Mouse (Mus musculus): ENCODE data around the gene Rnf6.

Rnf6 gene

DNA sequence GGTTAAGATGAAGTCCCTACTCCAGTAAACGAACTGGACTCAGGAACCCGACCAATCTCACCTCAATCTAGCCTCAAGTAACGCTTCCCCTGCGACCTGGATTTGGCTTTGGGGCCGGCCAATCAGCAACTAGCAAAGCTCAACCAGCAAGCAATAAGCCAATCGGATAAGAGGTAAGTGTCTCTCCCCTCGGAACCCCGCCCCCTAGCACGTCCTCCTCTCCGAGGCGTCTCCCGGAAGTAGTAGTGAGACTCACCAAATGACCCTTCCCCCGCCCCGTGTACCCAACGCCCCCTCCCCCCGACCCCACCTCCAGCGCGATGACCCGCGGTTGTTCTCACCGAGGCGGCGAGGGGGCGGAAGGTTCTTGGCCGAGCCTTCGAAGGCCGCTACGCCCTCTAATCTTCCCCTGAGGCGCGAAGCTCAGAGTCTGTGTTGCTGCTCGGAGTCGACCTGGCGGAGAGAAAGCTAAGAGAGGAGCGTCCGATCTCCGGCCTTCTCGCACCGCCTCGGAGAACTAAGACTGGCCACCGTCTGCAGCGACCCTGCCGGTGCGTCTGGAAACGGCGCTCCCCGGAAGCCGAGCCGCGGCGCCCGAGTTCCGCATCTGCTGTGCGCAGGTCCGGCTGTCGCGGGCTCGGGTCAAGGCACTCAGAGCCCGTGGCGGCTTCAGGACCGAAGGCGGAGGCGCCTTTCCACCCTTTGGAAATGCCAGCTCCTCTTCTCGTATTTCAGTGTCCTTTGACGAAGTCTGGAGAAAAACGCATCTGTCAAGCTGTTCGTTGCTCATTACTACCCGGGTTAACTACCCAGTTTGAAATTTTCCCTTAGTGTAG lies at the start of gene Rnf6:
Gene Rnf6, minus strand, starts transcription at position 677 of the 836 bp plus-strand sequence.
- peak; percentile 95 for DNase-seq (ENCODE audit: low spot score)

DNA sequence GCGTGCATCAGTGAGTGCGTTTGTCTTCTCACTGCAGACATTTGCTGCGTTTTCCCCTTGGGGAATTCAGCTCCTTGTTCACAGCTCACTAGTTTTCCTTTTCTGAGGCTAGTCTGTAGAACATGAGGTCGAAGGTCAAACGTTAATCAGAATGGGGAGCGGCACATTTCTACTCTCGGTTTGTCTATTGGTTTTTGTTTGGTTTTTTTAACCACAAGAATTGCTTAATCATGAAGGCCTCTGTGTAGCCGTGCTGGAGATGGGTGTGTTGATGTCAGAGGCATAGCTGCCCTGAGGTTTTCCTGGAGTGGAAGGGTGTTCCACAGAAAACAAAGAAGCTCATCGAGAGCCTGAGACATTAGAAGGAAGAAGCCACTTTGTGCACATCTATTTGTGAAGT lies 49.2 kb upstream of the Rnf6 start:
- no peak for DNase-seq (ENCODE audit: low spot score)

DNA sequence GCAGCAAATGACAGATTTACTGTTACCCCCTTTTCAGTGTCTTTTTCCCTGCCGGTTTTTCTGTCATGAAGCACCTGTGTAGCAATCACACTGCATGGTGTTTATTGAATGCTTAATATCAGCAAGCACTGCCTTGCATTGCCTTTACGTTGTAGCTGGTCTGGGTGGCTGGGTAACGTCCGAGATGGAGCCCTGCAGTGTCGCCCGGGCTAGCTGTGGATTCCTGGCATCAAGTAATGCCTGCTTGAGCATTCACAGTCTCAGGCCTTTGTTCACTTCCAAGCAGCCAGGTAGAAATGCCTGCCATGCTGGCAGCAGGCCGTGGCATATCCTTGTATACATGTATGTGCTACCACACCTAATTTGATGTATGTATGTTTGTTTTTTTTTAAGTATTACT lies 46.4 kb upstream of the Rnf6 start:
- DNase-seq (ENCODE audit: low spot score): no peak

DNA sequence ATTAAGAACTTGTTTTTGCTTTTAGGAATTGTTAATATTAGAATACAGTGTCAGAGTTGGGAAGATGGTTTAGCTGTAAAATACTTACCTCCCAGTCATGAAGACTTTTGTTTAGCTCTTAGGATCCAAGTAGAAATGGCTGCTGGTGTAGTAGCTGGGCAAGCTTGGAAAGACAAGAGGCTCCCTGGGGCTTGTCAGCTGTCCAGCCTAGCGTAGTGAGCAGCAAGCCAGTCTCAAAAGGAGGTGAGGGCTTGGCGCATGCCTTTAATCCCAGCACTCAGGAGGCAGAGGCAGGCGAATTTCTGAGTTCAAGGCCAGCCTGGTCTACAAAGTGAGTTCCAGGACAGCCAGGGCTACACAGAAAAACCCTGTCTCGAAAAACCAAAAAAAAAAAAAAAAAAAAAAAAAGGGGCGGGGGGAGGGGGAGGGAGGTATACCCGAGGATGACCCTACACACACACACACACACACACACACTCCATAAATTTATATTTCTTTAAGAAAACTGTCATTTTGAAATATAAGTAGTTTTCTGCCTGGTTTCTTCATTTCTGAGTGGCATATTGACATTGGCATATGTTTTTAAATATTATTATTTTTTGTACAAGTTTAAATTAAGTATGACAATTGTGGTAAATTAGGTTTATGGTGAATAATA lies 44.7 kb upstream of the Rnf6 start:
- no peak for DNase-seq (ENCODE audit: low spot score)

DNA sequence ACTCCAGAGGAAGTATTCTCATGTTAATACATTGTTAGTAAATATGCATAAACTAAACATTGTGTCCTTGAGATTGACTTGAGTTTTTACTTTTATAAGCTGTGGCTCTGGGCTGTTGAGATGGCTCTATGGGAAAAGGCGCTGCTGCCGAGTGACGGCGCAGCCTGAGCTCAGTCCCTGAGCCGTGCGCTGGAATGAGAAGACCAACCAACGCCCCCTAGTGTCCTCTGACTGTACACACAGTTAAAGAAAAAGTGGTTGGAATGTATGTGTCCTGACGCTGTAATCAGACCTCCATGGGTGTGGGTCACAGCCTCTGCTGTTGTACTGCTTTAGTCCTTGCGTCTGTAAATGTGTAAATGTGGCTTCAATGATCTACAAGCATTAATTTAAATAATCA lies 38.6 kb upstream of the Rnf6 start:
- no peak for DNase-seq (ENCODE audit: low spot score)

DNA sequence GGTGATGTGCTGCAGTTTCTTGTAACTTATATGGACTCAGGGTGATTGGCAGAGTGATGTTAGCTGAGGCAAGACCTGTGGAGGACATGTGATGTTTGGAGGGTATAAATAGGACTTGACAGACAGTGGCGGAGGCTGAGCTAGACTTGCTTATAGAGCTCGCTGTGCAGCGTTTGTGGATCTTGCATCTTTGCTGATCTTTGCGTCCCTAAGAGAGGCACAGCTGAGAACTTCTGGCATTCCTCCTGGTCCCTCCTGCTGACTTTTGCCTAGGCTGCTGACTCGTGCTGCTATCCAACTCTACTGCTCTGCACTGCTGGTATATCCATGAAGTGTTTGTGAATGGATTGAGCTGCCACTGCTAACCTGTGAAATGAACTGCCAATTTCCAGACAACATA lies 32.3 kb upstream of the Rnf6 start:
- DNase-seq (ENCODE audit: low spot score): no peak

DNA sequence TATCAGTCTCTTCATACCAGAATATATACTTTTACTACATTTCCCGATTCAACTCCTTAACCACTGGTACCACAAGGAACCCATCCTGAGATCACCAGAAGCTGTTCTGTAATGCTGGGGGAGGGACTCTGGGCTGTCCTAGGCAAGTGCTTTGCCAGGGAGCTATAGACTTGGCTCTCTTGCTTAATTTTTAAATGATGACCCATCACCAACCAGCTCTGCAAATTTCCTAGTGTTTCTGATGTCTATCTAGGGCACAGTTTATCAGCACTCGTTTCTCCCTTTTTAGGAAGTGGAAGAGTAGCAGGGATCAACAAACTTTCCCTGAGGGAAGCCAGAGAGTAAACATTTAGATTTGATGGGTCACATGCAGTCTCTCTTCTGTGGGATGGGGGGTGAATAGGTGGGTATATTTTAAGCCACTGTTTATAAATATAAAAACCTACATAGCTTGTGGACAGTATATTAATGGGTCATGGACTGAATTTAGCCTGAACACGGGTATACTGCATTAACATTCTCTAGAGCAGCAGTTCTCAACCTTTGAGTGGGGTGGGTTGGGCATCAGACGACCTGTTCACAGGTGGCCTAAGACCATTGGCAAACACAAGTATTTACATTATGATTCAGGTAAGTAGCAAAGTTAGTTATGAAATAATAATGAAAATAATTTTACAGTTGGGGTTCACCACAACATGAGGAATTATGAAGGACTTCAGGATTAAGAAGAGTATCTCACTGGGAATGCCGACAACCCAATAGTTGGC lies 30.5 kb upstream of the Rnf6 start:
- no peak for DNase-seq (ENCODE audit: low spot score)

DNA sequence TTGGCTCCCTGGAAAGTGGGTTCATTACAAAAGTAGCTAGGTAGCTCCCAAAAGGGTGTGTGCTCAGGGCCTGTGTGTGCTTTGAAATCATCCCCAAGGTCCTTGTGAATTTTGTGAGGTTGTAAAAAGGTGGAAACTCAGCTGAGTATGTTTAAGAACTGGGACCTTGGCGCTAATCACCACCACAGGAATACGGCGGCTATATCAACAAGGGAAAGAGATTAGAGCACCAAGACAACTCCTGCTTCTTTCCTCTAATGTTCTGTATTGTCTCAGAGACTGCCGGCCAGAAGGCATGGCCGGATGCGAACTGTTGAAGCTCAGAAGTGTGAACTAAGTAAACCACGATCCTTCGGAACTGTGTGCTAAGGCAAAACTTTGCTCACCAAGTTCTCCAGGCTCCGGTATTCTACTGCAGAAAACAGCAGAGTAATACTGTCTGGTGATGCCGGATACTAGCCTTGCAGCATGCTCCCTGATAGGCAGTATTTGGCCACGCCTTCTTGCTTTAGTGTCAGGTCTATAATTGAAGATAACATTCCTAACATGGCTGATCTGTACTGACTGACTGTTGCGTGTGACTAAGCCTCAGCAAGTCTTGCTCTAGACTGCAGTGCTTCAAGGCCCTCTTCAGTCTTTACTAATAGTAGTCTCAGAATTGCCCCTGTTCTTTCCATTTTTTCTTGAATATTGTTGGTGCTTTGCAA lies 29.2 kb upstream of the Rnf6 start:
- no peak for DNase-seq (ENCODE audit: low spot score)

DNA sequence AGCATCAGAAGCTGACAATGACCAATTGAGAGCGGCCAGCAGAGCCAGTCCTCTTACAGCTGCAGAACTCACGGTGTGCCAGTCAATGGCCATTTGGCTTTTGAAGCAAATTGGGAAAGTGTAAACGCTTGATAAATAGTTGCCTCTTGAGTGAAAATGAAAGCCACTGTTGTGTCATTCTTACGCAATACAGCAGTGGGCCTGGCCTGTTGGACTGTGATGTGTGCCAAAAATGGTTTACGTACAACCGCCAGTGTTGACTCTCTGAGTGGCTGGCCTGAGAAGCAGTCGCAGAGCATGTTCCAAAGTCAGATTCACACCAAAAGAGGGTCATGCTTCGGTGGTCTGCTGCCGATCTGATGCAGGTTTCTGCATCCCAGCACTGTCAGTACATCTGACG lies 27.4 kb upstream of the Rnf6 start:
- no peak for DNase-seq (ENCODE audit: low spot score)

DNA sequence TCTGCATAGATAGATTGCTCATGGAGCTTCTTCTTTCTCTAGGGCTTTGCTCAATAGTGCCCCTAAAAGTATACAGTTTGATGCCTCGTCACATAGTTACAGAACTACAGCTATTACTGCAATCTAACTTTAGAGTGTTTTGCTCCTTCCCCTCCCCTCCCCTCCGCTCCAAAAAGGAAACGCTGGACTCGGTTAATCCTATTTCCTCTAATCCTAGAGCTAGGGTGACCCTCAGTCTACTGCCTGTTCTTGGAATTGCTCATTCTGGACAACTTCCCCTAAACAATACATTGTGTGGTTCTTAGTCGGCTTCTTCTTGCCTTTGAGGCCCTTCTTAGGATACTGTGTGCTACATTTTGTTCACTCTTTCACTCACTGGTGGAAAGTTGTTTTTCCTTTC lies 26.4 kb upstream of the Rnf6 start:
- DNase-seq (ENCODE audit: low spot score): no peak

DNA sequence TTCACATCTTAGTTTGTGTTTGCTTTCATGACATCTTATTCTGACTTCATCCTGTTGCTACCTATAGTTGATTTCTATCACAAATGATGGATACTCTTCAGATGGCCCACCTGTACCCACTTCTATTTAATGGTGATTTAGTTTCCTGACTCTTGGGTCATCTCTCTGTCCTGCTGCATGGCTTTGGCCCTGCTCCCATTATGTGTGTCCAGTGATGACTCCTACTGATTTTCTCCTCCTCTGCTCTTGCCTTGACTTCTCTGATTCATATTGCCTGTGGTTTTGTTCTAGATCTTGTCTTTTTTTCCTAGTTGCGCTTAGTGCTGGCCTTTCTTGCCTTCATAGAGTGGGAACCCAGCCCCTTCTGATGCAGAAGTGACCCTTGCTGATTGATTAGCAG lies 25.0 kb upstream of the Rnf6 start:
- no peak for DNase-seq (ENCODE audit: low spot score)

DNA sequence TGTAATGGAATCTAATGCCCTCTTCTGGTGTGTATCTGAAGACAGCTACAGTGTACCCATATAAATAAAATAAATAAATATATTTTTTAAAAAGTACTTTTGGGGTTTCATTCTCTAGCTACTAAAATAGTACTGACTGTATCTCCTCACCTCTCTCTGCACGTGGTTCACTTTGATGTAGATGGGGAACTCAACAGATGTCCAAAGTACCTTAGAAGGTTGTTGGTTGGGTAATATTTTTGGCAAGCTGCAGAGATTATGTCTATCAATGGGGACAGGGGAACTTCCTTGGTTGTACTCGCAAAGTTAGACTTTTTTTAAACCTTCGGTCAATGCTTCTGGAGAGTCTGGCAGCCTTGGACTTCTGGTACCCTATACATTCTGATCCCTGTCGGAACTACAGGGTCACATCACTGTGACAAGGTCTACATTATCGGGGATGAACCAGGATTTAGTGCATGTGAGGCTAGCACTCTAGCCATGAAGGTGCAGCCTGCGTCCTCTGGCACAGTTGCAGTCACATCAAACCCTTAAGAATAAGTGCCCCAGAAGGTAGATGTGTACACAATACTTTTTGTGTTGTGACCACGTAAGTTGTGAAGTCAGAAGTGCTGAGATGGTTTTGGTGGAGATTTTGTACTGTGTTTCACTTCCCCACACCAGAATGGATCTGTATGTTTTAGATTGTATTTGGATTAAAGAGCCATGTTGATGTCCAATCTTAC lies 24.5 kb upstream of the Rnf6 start:
- no peak for DNase-seq (ENCODE audit: low spot score)

DNA sequence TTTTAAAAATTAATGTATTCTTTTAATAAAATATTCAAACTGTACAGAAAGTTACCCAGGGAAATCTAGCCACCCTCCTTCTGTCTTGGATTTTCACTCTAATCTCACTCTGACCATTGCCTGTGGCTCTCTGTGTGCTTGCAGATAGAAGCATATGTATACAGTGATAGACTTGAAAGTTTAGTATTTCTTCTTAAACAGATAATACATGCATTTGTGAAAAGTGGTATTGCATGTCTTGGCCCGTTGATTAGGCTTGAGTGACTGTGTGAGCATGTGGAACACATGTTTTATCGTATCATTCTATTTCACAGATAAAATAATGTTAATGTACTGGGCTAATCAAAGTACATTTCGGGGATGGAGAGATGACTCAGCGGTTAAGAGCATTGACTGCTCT lies 23.8 kb upstream of the Rnf6 start:
- no peak for DNase-seq (ENCODE audit: low spot score)

DNA sequence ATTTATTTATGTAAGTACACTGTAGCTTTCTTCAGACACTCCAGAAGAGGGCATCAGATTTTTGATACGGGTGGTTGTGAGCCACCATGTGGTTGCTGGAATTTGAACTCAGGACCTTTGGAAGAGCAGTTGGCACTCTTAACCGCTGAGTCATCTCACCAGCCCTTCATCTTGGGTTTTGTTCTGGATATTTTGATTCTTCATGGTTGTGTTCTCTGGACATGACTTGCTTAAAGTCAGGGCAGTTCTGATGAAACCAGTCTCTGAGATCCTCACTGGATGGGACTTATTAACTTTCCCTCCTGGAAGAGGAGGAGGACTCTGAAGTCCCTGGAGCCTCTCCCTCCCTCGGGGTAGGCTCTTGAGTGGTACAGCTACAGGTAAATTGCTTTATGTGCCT lies 19.8 kb upstream of the Rnf6 start:
- no peak for DNase-seq (ENCODE audit: low spot score)

DNA sequence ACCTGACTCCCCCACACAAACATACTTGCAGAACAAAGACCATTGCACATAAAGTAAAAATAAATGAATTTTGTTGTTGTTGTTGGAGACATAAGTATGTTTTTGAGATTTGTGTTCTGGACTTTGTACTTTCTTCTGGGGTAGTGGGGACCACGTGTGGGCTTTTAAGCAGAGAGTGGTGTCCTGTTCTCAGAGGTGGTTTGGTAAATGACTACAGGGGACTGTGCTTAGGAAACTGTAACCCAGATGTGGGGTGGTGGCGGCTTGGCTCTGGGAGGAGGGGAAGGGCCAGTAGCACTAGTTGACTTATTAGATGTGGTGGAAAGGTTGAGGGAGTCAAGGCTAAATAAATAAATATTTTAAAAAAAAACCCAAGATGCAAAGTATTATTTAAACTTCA lies 19.4 kb upstream of the Rnf6 start:
- DNase-seq (ENCODE audit: low spot score): no peak

DNA sequence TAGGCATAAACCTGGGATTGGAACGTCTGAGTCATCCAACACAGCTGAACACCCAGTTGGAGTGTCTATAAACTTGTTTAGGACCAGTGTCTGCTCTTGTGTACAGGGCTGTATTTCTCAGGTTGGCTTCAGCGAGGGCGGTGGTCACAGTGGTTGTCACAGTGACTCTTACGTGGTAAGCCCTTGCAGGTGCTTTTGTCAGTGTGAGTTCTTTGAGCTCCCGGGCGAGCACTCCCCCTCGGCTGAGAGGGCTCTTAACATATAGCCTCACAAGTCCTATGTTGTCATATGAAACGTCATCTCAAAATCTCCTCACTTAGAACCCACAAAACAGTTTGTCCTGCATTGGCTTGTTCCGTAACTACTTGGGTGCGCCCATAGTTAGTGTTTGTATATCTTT lies 16.9 kb upstream of the Rnf6 start:
- DNase-seq (ENCODE audit: low spot score): no peak

DNA sequence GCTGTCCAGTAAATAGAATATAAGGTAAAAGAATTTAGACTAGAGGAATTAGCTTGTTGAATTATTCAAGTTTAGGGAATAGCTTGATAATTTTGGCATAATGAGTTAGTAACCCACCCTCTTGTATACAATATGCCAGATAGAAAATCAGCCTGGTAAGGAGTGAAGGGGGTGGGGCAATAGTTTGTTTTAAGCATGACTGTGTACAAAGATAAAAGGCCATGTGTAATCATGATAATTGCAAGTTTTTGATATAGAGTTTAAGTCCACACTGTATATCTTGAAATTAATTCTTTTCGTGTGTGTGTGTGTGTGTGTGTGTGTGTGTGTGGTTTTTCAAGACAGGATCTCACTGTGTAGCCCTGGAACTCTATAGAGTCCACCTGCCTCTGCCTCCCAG lies 13.0 kb upstream of the Rnf6 start:
- no peak for DNase-seq (ENCODE audit: low spot score)

DNA sequence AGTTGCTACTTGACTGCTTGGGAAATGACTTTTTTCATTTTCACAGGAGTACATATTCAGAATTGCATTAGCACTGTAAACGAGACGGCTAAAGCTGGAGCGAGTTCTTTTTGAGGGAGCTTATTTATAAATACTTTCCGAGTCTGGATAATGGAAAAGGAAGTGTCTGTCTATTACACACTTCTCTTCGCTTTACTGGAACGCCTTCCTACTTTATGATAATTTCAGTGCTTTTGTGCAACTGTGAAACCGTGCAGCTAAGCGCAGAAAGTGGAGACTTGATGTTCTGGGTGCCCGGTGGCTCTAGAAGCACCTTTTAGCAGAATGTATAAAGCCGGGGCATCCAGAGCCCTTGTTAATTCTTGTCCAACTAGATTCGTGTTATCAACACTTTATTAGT lies 11.5 kb upstream of the Rnf6 start:
- no peak for DNase-seq (ENCODE audit: low spot score)

DNA sequence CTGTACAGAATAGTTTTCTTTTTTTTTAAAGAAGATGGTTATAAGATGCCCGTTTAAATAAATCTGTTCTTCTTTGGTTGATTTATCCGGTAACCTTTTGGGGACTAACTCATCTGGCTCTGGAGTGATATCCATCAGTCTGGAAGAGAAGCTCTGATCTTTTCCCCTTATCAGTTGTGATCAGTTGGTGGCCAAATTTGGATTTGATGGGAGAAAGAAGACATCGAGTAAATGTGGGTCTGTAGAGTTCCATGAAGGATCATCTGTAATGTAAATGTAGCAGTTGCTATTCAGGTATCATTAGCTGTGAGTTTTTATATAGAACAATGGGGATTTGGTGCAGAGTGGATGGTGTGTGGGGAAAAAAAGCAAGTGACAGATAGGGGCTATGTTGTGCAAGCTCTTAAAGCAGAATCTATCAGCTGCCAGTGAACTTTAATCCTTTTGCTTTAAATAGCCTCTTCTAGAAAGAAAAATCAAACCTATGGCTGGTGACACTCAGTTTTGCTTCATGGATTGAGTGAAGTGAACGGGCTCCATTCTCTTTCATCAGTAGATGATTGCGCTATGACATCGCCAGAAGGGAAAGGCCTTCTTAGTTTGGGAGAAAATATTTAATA lies 10.8 kb upstream of the Rnf6 start:
- DNase-seq (ENCODE audit: low spot score): no peak

DNA sequence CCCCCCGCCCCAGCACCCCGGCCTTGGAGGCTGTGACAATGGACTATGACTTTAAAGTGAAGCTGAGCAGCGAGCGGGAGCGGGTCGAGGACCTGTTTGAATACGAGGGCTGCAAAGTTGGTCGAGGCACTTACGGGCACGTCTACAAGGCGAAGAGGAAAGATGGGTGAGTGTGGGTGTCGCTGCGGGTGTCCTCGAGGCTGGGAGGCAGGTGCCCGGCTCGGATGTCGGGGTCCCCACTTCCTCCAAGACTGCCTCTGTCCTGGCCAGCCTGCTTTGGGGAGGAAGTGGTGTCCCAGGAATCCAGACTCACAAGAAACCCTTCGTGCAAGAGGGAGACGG lies 10.3 kb upstream of the Rnf6 start:
- no peak for DNase-seq (ENCODE audit: low spot score)

DNA sequence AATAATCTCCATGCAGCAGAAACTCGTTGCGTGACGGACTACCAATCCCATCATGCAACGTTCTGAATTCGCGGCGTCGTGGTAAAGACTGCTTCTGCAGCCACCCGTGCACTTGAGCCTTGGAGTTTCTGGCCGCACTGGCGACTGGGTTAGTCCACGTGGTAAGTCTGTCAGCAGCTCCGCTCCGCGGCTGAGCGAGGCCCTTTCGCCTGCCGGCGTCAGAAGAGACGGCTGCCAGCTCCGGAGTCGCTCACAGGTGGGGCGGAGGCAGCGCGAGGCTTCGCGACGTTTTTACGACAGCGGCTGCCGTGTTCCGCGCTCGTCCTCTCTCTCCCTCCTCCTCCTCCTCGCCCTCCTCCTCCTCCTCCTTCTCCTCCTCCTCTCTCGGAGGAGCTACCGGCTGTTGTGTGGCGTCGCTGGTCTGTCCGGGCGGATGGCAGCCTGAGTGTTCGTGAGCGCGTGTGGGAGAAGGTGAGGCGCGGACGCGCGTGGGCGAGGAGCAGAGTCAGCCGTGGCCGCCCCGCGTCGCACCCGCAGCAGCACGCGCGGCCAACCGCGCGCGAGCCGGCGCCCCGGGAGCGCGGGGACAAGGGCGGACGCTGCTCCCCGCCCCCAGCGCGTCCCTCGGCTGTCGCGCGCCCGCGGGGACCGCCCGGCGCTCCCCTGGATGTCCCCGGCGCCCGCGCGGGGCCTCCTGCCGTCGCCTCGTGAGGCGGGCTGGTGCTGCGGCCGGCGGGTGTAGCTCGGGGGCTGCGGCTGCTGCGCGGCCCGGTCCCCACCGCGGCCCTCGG lies 9.7 kb upstream of the Rnf6 start, which contains the start of gene Cdk8:
Gene Cdk8, plus strand, starts transcription at position 367 of the 791 bp plus-strand sequence.
- peak; percentile 89 for DNase-seq (ENCODE audit: low spot score)

Measured in ovary, adult 18-20 months (tissue).